Mouse (Mus musculus) inflammation-experienced regulatory T-cells, adult 6 months (primary cell): ENCODE measurements around the gene Alpi. TPM values are rescaled to one million over a fixed set of nuclear protein-coding genes. Genes with fewer than 3 reads are reported as not detected.

Experiments used
- ATAC-seq: one replicate; pipeline ENCODE4 v1.8.0; 2017
- polyA plus RNA-seq, 3 experiments: library from polyadenylated mRNA; unstranded; fragments of 100-300 nt; shearing (Covaris generic); gene quantifications; one replicate each; pipeline ENCODE4 v1.2.1; 2017

Alpi gene
- polyA plus RNA-seq, 3 experiments from 2014 or later = not detected

- ATAC-seq = no peak
Observed at GRCm38 (mm10) chr1:87059042-87059665, 42.3 kb downstream of the Alpi start.

- ATAC-seq = no peak
Observed at GRCm38 (mm10) chr1:87057075-87057474, 44.3 kb downstream of the Alpi start.

DNA sequence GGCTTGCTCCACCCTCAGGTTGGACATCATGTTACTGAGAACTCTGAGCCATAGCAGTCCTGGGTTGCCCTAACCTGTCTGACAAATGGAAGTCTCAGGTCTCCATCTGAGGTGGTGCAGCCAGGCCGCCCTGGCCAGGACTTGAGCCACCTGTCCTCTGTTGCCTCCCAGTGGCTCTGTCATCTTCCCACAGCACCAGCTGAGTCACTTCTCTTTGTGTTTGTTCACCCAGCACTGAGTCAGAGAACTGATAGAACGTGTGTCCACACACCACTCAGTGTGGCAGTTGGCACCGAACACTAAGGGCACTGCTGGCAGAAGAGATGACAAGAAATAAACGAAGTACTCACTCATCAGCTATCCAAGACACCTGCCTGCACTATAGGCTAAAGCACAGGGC, 50.0 kb downstream of the Alpi start:
- ATAC-seq = no peak

- ATAC-seq = no peak
Observed at GRCm38 (mm10) chr1:87050700-87051099, 50.7 kb downstream of the Alpi start.

DNA sequence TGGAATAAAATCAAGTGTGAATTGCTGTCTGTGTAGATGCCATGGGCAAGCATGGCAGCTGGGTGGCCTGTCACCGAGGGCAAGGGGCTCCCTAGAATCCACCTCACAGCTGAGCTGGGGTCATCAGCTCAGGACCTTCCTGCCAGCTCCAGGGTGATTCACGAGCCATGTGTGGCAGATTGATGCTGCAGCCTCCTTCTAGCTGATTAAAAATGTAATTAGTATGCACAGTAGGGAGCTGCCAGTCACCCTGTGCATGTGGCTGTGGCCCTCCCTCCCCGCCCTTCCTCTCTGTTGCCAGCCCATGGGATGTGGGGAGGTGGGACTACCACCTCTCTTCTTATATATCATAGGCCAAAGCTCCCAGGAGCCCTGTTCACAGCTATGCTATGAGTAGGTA, 51.3 kb downstream of the Alpi start:
- no peak for ATAC-seq

Other genes starting within 250 kb of the Alpi start
- not detected for gene Alppl2, start 11.7 kb downstream of the Alpi start, polyA plus RNA-seq
- gene Akp3, start 23.4 kb upstream of the Alpi start, polyA plus RNA-seq = not detected
- under 1 TPM in 2 of 3 experiments, not detected in 1; 0.77 to 0.88 TPM for gene Ecel1, start 54.9 kb upstream of the Alpi start, polyA plus RNA-seq
- not detected for gene Prss56, start 81.7 kb upstream of the Alpi start, polyA plus RNA-seq
- gene Chrnd, start 89.0 kb upstream of the Alpi start, polyA plus RNA-seq = not detected
- under 1 TPM in 1 of 3 experiments, not detected in 2; 0.39 TPM for gene Chrng, start 103.1 kb upstream of the Alpi start, polyA plus RNA-seq
- gene Eif4e2, start 112.3 kb upstream of the Alpi start, polyA plus RNA-seq = 100 to 1,000 TPM in 2 of 3 experiments, 10 to 100 TPM in 1; 95.8 to 185 (median 116) TPM
- not detected for gene Efhd1, start 162.8 kb upstream of the Alpi start, polyA plus RNA-seq
- 10 to 100 TPM; 44.7 to 78.2 (median 51.4) TPM for gene Gigyf2, start 225.4 kb upstream of the Alpi start, polyA plus RNA-seq